Mouse (Mus musculus): ENCODE results near the gene Zfp981.
"Not testable (repeated sequence)": the region's sequence is repeated elsewhere in the genome, so short reads cannot be mapped to it uniquely, and the experiment has no call there.

Zfp981 gene

GRCm38 (mm10) chr4:146501727-146502126 is at the start of gene Zfp981:
TSS of gene Zfp981 (plus strand) at chr4:146502027.
- DNase-seq: not testable (repeated sequence)

DNA sequence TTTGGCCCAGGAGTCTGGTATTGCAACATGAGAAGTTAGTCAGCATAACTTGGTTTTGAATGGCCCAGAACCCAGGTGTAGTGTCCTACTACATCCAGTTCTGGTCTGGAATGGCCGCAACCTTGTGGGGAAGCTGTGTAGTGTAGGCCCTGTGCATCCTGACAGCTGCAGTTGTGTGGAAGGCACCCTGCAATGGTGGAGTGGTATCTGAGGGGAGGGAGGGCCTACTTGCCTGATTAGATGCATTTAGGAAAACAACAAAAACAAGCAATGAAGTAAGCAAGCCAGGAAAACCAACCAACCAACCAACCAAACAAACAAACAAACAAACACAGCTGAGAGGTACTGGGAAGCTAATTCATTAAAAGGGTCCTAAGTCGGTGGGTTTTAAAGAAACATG is 49.3 kb upstream of the Zfp981 start:
- DNase-seq: not testable (repeated sequence)

DNA sequence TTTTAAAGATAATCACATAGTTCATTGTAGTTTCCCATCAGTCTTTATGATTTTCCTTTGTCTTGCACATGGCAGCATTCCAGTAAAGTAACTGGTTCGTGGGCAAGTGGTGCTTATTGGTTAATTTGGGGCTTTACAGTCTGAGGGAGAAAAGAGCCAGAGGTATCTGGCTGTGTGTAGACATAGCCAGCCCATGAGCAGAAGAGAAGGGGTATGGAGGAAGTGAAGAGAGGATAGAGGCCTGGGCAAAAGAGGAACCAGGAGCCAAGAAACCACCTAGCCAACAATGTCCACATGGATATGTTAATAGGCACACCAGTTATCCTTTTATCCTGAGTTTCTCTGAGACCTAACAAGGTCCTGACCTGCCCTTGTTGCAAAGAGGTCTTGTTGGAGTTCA is 47.7 kb upstream of the Zfp981 start:
- DNase-seq: not testable (repeated sequence)

- DNase-seq: no peak
Observed at GRCm38 (mm10) chr4:146454896-146455295, 46.9 kb upstream of the Zfp981 start.

GRCm38 (mm10) chr4:146455321-146455721 is 46.5 kb upstream of the Zfp981 start:
- DNase-seq: no peak

DNA sequence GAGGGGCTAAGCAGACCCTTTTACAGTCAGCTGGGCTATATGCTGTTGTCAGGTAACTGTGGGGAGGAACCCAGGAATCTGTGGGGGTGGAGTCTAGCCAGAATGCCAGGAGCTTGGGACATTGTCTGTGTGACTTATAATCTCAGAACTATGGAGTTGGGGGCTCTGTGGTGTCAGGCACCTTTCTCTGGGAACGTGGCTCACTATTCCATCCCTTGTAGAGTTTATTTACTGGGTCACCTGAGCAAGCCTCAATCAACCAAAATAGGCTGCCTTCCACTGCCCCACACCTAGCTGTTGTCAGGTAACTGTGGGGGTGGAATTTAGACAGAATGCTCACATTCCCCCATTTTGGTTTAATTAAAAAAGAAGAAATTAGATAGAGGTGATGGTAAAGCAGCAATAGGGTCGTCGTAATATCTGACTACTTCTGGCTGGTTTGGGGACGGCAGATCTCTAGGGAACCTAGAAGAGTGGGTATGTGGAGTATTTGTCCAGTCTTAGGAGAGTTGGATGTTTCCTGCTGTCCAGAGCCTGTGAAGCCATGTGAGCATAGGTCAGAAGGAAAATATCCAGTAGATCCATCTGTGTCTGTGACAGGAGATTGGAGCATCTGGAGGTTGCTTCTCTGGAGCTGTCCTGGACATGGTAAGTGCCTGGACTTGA is 45.6 kb upstream of the Zfp981 start:
- no peak for DNase-seq

DNA sequence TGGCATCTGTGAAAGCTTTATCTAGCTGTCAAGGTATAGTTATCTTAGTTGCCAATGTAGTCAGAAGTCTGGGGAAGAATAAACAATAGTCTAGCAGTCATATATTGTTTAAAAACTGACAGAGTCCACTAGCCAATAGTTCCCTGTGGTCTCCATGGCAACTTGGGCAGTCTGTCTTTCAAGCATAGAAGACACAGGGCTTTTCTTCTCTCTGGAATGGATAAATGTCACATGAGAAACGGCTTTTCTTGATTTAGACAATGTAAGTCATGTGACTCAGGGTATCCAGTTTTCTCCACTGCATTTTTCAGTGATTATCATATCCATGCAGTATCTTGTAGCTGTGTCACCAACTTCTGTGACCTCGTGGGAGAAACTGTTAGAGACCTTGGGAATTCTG is 44.7 kb upstream of the Zfp981 start:
- DNase-seq: no peak

- no peak for DNase-seq
Observed at GRCm38 (mm10) chr4:146457720-146458119, 44.1 kb upstream of the Zfp981 start.

GRCm38 (mm10) chr4:146459822-146460221 is 42.0 kb upstream of the Zfp981 start:
- DNase-seq: not testable (repeated sequence)

GRCm38 (mm10) chr4:146460685-146461084 is 41.1 kb upstream of the Zfp981 start:
- not testable (repeated sequence) for DNase-seq

GRCm38 (mm10) chr4:146463649-146464351 is 38.0 kb upstream of the Zfp981 start:
- not testable (repeated sequence) for DNase-seq

GRCm38 (mm10) chr4:146469984-146470383 is 31.8 kb upstream of the Zfp981 start:
- not testable (repeated sequence) for DNase-seq

DNA sequence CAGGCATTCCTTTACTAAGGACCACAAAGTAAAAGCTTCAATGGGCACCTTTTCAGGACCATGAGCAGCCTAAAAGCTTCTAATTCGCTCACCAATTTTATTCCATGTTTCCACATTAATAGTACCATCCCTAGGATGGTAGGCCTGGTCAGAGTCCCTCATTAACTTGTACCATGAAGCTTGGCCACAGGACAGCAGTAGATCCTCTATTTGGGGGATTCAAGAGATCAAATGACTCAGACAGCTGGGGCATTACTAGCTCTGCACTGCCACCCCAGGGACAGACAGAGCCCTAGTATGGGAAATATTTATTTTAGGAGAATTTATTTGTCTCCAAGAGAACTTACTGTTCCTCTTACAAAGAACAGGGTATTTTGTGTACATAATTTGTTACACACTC is 27.6 kb upstream of the Zfp981 start:
- DNase-seq: not testable (repeated sequence)

DNA sequence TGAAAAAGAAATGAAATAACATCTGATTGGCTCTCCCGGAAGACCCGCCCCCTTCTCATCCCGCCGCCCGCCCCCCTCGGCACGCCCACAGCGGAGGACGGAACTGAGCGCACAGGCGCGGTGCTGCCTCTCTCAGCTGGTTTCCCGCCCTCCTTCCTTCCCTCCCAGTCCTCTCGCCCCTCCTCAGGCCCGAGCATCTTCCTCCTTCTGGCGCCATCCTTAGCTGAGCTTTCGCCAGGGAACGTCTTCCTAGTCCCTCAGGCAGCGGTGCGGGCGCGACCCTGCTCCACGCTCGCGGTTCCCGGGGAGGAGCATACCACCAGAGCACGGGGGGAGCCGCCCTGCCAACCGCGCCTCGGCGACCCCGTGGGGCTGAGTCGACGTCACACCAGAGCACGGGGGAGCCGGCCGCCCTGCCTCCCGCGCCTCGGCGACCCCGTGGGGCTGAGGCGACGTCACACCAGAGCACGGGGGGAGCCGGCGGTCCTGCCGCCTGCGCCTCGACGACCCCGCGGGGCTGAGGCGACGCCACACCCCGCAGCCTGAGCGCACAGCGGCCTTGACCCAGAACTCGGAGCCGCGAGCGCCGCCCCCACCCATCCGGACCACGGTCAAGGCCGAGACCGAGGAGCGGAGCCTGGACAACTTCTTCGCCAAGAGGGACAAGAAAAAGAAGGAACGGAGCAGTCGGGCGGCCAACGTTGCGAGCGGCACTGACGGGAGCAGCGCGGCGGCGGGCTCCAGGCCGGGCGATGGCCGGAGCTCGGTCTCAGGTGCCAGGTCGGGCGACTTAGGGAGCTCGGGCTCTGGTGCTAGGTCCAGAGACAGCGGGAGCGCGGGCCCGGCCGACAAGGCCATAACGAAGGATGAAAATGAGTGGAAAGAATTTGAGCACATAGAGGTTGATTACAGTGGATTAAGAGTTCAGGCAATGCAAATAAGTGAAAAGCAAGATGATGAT is 26.8 kb upstream of the Zfp981 start:
- not testable (repeated sequence) for DNase-seq

DNA sequence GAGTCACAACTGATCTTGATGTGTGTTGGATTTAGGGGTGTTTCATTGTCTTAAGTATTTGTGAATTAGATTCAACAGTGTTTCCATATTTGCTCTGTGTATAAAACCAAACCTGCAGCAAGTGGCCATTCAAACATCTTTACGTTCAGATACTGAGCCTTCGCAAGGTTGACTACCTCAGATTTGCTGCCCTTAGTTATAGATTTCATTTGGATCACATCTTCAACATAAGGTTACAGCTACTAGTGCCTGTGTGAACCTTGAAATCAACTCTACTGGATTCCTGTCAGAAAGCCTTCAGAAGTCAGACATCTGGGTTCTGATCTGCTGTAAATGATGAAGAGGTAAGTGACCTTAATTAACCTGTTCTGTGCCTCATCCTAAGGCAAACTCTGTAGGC is 25.6 kb upstream of the Zfp981 start:
- DNase-seq: not testable (repeated sequence)

DNA sequence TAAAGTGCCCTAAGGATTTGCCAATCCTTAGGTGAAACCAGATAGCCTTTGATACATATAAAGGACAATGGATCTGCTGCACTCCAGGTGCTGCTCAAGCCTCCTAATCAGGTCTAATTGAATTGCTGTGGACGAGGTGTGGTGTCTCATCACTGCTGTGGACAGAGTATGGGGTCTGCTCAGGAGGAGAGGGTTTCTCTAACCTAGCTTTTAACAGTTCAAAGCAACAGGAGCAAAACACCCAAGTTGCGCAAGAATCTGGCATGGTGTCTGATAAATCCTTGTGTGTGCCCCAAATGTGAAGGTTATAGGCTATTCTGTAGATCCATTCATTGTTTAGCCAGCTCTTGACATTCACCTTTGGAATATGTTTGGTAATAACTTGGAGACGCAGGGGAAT is 24.9 kb upstream of the Zfp981 start:
- DNase-seq: not testable (repeated sequence)

DNA sequence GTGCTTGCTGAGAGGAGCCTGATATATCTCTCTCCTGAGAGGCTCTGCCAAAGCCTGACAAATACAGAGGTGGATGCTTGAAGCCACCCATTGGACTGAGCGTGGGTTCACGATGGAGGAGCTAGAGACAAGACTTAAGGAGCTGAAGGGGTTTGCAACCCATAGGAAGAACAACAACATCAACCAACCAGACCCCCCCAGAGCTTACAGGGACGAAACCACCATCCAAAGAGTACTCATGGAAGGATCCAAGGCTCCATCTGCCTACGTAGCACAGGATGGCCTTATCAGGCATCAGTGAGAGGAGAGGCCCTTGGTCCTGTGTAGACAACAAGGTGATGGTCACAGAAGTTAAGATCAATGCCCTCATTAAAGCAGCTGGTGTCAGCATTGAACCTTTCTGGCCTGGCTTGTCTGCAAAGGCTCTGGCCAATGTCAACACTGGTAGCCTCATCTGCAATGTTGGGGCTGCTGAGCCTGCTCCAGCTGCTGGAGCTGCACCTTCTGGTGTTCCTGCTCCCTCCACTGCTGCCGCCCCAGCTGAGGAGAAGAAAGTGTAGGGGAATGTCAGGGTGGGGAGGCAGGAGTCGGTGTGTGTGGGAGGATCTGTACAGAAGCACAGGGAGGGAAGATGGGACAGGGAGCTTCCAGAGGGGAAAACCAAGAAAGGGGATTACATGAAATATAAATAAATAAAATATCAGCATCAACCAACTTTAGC is 21.3 kb upstream of the Zfp981 start:
- DNase-seq: not testable (repeated sequence)

- not testable (repeated sequence) for DNase-seq
Observed at GRCm38 (mm10) chr4:146482546-146482945, 19.3 kb upstream of the Zfp981 start.

- not testable (repeated sequence) for DNase-seq
Observed at GRCm38 (mm10) chr4:146483571-146484280, 18.1 kb upstream of the Zfp981 start.

DNA sequence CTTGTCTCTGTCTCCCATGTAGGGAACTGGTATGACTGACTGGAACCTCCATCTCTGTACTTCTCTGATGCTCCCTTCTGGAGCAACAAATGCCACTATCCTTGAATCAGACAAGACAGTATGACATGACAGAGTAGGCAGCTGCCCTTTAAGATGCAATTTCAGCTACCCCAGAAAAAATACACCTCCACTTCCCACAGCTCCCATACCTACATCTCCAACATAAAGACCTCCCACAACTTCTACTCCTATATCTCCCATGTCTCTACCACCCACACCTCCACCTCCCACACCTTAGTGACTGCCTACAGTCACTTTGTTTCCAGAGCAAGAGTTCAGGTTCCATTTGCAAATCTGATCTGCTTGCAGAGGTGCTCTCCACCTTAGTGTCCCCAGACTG is 17.2 kb upstream of the Zfp981 start:
- DNase-seq: not testable (repeated sequence)

DNA sequence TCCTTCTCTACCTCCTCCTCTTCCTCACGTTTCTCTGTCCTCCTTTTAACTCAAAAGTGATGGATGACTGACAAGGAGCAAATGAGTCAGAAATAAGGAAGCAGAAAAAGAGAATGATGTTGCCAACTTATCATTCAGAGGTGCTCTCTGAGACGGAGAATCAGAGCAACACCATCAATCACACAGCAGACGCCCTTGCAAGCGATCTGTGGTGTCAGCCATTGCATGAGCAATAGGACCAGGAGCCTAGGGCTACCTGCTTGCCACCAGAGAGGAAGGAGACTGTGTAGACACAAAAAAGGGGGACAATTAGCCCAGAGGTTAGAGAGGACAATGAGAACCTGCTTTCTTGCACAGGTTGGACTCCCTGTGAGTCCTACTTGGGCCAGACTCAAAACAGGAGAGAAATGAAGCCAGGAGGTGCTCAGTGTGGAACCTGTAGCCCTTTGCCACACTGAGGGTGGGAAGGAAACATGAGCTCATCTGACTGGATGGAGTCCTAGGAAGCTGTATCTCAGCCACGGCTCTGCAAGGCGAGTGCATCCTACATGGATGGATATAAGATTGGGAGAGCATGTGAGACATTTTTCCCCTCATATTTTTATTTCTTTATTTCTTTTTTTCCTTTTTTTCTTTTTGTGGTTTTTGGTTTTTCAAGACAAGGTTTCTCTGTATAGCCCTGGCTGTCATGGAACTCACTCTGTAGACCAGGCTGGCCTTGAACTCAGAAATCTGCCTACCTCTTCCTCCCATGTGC is 16.5 kb upstream of the Zfp981 start:
- not testable (repeated sequence) for DNase-seq

All from cerebellum, adult 9-11 months (tissue).